11 mouse cellular contexts compared by ENCODE assay signal in the genomic region with DNA sequence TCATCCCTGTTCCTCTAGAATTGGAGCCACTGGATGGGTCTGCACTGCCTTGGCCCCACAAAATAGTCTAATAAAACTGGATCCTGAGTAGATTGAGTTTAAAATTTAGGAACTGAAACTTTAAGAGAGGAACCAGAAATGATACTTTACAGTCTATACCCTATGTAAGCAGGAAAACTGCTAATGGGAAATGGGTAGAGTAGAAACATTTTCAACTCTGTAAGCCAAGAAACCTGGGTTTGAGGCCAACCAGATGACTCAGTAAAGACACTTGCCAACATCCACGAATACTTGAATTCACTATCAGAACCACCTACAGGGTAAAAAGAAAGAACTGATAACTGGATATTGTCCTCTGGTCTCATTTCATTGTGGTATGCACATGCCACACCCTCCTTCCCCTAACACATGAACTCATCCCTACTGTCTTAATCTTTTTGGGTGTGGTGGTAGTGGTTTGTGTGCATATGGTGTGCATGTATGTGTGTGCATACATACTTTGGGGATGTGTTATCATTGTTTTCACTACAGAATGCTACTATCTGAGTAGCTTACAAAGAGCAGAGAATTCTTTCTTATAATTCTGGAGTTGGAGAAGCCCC.
"Had no signal": no experiment of that assay in that cellular context is flagged by ENCODE, and none has a peak within 500 bp of the region (broad histone marks: within the 10 kb centered on the region; RNA-seq: fewer than 3 reads in every experiment).

No protein-coding gene starts in this region.

- ATAC-seq: liver, embryonic 12.5 days; midbrain, embryonic 15.5 days had no signal

- DNase-seq: kidney, adult 2 months; kidney, postnatal 25 days; layer of hippocampus, adult 9-11 months; liver; lung, adult 18-20 months; lung, postnatal 10 days; lung, postnatal 36 days; retina, postnatal 1 day; thymus, postnatal 25 days had no signal
